Mouse (Mus musculus) right cerebral cortex, postnatal 4 days (tissue): ENCODE results near the gene 9230113P08Rik.
"Not testable (repeated sequence)": the region's sequence is repeated elsewhere in the genome, so short reads cannot be mapped to it uniquely, and the experiment has no call there.

Experiments
- DNase-seq: peaks from one replicate; pipeline ENCODE4 v3.0.0-alpha.2; 2022

Gene 9230113P08Rik

GRCm38 (mm10) chr9:35908123-35908522 is at the start of gene 9230113P08Rik:
TSS of gene 9230113P08Rik (plus strand) at chr9:35908423.
- not testable (repeated sequence) for DNase-seq

- DNase-seq = not testable (repeated sequence)
Measured at GRCm38 (mm10) chr9:35893112-35893511, 15.1 kb upstream of the 9230113P08Rik start.

- no peak for DNase-seq
Measured at GRCm38 (mm10) chr9:35904494-35904893, 3.7 kb upstream of the 9230113P08Rik start.

- DNase-seq = no peak
Measured at GRCm38 (mm10) chr9:35930817-35931216, 22.6 kb downstream of the 9230113P08Rik start.
